Mouse (Mus musculus) brain, embryonic 14.5 days (tissue): ENCODE measurements around the gene Mepce.

Experiments
- CTCF ChIP-seq: fragments of 200-500 bp; IDR thresholded peaks from 2 replicates; pipeline ENCODE4 v1.5.1; 2012; ENCODE audit warnings: inconsistent platforms, mild to moderate bottlenecking, moderate library complexity, borderline replicate concordance; ENCODE audit not compliant: insufficient read depth, insufficient read length; ENCODE audit errors: extremely low read depth
- POLR2A ChIP-seq: fragments of 200-500 bp; IDR thresholded peaks from 2 replicates; pipeline ENCODE4 v1.6.1; 2012; ENCODE audit warnings: mild to moderate bottlenecking, inconsistent platforms, borderline replicate concordance; ENCODE audit not compliant: poor library complexity, insufficient read depth, insufficient read length, severe bottlenecking; ENCODE audit errors: extremely low read depth

GRCm38 (mm10) chr5:137796606-137797005 is 9.2 kb upstream of the Mepce start:
- TF ChIP-seq POLR2A (no peak), CTCF (no peak)
